Mouse (Mus musculus) embryonic fibroblast, embryonic 13.5 days (primary cell): ENCODE measurements around the gene Pde4c.

Source experiments
- CTCF ChIP-seq: IDR thresholded peaks from 2 replicates; pipeline ENCODE4 v1.5.1; 2011; ENCODE audit warnings: mild to moderate bottlenecking, control low read depth, low read length, moderate library complexity, borderline replicate concordance; ENCODE audit not compliant: insufficient read depth
- POLR2A ChIP-seq: IDR thresholded peaks from 2 replicates; pipeline ENCODE4 v1.6.1; 2011; ENCODE audit warnings: low read depth, mild to moderate bottlenecking, control low read depth, low read length, moderate library complexity

DNA sequence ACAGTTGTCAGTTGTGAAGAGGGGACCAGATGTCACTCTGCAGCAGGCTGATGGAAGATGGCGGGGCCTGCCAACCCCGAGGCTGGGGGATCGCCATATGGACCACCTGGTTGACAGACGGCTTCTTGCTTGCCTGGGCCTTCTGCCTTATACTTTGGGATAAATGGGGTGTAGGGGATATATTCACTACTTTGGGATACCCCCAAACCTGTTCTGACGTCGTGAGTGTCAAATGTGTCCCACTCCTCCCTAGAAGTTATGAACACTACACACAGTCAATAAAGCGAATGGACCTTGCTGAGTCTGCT is 34.7 kb downstream of the Pde4c start:
- no peak for TF ChIP-seq CTCF
- no peak for TF ChIP-seq POLR2A
